Mouse (Mus musculus) heart, embryonic 15.5 days (tissue): ENCODE results near the gene Gm525. TPM values are rescaled to one million over a fixed set of nuclear protein-coding genes. Genes with fewer than 3 reads are reported as not detected.

Experiments
- ATAC-seq: fragments of 200-750 bp; cut with Nextera tagmentation; replicated peaks from 2 replicates; pipeline ENCODE4 v1.8.0; 2017; ENCODE audit warnings: low read depth, moderate TSS enrichment; ENCODE audit not compliant: insufficient number of reproducible peaks, insufficient read depth, low FRiP score
- H3K27ac ChIP-seq: fragments of 300-500 bp; sonication (generic); 2 replicates; pipeline ENCODE4 v1.5.1; 2015; ENCODE audit warnings: mild to moderate bottlenecking, inconsistent platforms
- H3K27me3 ChIP-seq: fragments of 300-500 bp; sonication (generic); 2 replicates; pipeline ENCODE4 v1.6.1; 2015; ENCODE audit warnings: inconsistent platforms
- H3K36me3 ChIP-seq: fragments of 300-500 bp; sonication (generic); 2 replicates; pipeline ENCODE4 v1.6.1; 2015; ENCODE audit warnings: mild to moderate bottlenecking, inconsistent platforms
- H3K4me1 ChIP-seq: fragments of 300-500 bp; sonication (generic); replicated peaks from 2 replicates; pipeline ENCODE4 v1.6.1; 2015; ENCODE audit warnings: inconsistent platforms
- H3K4me2 ChIP-seq: fragments of 300-500 bp; sonication (generic); 2 replicates; pipeline ENCODE4 v1.6.1; 2015; ENCODE audit warnings: inconsistent platforms, mild to moderate bottlenecking, moderate library complexity
- H3K4me3 ChIP-seq: fragments of 300-500 bp; sonication (generic); 2 replicates; pipeline ENCODE4 v1.5.1; 2015; ENCODE audit warnings: mild to moderate bottlenecking, inconsistent platforms
- H3K9ac ChIP-seq: fragments of 300-500 bp; sonication (generic); 2 replicates; pipeline ENCODE4 v1.6.1; 2015; ENCODE audit warnings: mild to moderate bottlenecking, inconsistent platforms
- H3K9me3 ChIP-seq: fragments of 300-500 bp; sonication (generic); replicated peaks from 2 replicates; pipeline ENCODE4 v1.6.1; 2016; ENCODE audit warnings: inconsistent platforms
- WGBS: fragments of 180-500 bp; shearing (Covaris S2); methylation state at CpG from one replicate; pipeline ENCODE4 v1.1.7; 2015; ENCODE audit warnings: mixed read lengths; 5-methylcytosine and 5-hydroxymethylcytosine counted together
- polyA plus RNA-seq: library from polyadenylated mRNA; unstranded; fragments of >200 nt; fragmentation: Nextera tagmentation; extraction: Ambion mirVana; gene quantifications from 2 replicates; pipeline ENCODE4 v1.2.1, GENCODE M21; 2015

Gene Gm525
- polyA plus RNA-seq, 1 experiment from 2014 or later = 1.1 TPM

DNA sequence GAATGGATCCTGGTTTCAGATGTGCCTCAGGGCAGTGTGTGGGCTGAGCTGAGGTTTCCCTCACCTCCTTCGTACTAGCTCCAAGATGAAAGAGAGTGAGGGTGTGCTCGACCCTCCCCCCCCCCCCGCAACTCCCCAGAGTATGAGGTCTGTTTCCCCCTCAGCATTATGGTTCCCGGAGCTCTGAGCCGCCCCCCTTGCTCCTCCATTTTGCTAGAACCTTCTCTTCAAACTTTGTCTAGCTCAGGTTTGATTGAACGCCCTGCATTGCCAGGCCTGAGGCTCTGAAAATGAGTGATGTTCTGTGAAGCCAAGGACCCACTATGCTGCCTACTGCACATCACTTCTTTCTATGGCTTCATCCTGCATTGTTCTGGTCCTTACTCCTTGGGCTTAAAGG, 25.3 kb downstream of the Gm525 start:
- no peak overlapping the region for H3K9ac ChIP-seq
- H3K4me2 ChIP-seq = no peak overlapping the region
- 69% methylated on average over 6 of the region's 6 CpGs for whole genome bisulfite sequencing
- peaks cover 15% of the 10 kb centered on the region for H3K4me1 ChIP-seq
- H3K27me3 ChIP-seq = no peaks in the 10 kb centered on the region
- H3K36me3 ChIP-seq = no peaks in the 10 kb centered on the region
- no peaks in the 10 kb centered on the region for H3K9me3 ChIP-seq
- H3K27ac ChIP-seq = no peak overlapping the region
- H3K4me3 ChIP-seq = no peak overlapping the region
- ATAC-seq = no peak

DNA sequence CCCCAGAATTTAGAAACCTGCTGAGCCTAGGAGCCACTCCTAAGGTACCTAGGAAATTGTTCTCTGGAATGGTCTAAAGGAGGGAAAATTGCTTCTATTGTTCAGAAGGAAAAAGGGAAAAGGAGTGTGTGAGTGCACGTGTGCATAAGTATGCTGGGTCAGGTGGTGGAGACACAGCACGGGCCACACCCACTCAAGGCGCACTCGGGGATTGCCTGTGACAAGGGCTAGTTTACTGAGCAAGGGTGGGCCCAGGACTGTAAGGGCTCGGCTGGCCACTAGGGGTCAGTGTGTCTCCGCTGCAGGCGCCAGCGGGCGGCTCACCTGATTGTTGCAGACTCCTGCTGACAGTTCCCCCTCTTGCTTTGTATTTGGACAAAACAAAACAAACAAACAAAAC, 26.8 kb downstream of the Gm525 start:
- H3K4me2 ChIP-seq = peak overlapping the region; percentile 77
- H3K27me3 ChIP-seq = no peaks in the 10 kb centered on the region
- H3K4me3 ChIP-seq = peak overlapping the region; percentile 47
- WGBS = under 1% methylated on average over 9 of the region's 9 CpGs
- peak overlapping the region; percentile 46; the same call in 1 of the 2 replicates for H3K9ac ChIP-seq
- H3K36me3 ChIP-seq = no peaks in the 10 kb centered on the region
- ATAC-seq = peak; percentile 71
- peak overlapping the region; percentile 56 for H3K27ac ChIP-seq
- peaks cover 15% of the 10 kb centered on the region for H3K4me1 ChIP-seq
- H3K9me3 ChIP-seq = no peaks in the 10 kb centered on the region

DNA sequence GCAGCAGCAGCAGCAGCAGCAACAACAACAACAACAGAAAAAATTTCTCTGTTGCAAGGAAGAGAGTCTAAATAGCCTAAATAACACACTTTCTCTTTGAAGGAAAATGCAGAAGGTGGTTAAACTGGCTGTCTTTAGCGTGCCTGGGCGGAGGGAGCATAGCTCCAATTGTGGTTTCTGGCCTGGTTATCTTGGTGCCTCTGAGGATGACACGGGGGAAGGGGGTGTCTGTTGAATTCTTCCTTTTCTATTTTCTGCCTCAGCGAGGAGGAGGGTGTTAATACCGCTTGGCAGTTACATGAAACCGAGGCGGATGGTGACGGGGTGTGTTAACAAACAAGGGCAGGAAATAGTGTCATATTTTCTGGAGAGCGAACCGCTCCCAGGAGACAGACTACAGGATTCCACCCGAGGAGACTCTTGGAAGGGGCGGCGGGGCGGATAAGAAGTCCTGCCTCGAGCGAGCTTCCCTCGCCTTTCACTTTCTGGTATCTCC, 27.2 kb downstream of the Gm525 start:
- WGBS = 9% methylated on average over 17 of the region's 17 CpGs
- Histone ChIP-seq H3K36me3 (no peaks in the 10 kb centered on the region), H3K4me1 (peaks cover 15% of the 10 kb centered on the region), H3K9ac (peak overlapping the region; percentile 46), H3K4me2 (peak overlapping the region; percentile 77), H3K4me3 (peak overlapping the region; percentile 47), H3K27ac (peak overlapping the region; percentile 56), H3K27me3 (no peaks in the 10 kb centered on the region), H3K9me3 (no peaks in the 10 kb centered on the region)
- 0 out of 2 replicates have a peak, but pooled peaks have one; percentile 30 for ATAC-seq

DNA sequence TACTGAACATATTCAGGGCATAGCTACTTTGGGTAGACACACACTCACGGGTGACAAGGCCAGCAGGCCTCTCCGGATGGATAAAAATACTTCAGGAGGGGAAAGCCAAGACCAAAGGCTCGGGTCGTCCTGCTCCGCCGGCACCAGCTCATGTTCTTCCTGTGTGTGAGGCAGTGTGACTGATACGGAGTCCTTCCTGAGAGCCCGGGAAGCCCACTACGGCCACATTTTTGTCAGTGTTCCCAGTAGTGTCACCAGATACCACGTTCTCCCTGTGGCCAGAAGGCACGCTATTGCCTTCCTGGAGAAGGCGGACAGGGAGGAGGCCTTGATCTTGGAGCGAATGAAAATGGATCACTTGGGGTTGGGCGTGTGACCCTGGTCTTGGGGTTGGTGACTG, 29.5 kb downstream of the Gm525 start:
- Histone ChIP-seq H3K4me1 (peaks cover 19% of the 10 kb centered on the region), H3K36me3 (no peaks in the 10 kb centered on the region), H3K4me3 (no peak overlapping the region), H3K27me3 (no peaks in the 10 kb centered on the region), H3K9me3 (no peaks in the 10 kb centered on the region), H3K9ac (no peak overlapping the region), H3K4me2 (no peak overlapping the region), H3K27ac (peak overlapping the region; percentile 7; the same call in 1 of the 2 replicates)
- WGBS = 53% methylated on average over 14 of the region's 14 CpGs
- no peak for ATAC-seq

DNA sequence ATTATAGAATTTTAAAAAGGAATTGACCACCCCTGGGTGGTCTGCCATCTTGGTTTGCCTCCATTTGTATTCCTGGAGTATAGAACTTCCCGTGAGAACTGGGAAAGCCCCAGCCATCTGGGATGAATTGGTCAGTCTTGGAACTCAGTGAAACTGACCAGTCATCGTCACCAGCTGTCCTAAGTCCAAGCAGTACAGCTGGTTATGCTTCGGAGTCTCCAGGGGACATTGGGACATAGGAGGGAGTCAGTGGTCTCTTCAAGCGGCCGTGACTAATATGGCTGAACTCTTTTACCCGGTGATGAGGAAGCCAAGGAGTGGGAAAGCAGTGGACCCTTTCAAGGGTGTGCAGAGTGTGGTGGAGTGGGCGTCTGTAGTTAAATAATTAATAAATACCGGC, 31.6 kb downstream of the Gm525 start:
- H3K4me2 ChIP-seq = no peak overlapping the region
- no peak overlapping the region for H3K9ac ChIP-seq
- peaks cover 24% of the 10 kb centered on the region for H3K4me1 ChIP-seq
- H3K36me3 ChIP-seq = no peaks in the 10 kb centered on the region
- WGBS = 92% methylated on average over 8 of the region's 8 CpGs
- no peak overlapping the region for H3K4me3 ChIP-seq
- H3K27me3 ChIP-seq = no peaks in the 10 kb centered on the region
- H3K9me3 ChIP-seq = no peaks in the 10 kb centered on the region
- no peak overlapping the region for H3K27ac ChIP-seq
- ATAC-seq = no peak

DNA sequence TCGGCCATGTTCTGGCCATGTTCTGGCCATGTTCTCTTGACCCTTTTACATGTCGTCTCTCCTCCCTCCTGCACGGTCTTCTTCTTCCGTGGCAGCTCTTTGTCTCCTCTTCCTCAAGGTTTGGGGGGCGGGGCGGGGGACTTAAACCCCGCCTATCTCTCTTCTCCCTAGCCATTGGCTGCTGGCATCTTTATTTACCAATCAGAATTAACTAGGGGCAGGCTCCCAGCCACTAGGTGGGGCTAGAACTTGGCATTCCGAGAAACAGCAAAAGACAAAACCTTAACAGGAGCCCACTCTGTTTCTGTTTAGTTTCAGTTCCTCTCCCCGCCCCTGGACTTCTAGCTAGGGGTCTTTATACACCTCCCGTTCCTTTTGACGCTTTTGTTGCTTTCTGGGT, 32.2 kb downstream of the Gm525 start:
- ATAC-seq = no peak
- Histone ChIP-seq H3K27ac (no peak overlapping the region), H3K27me3 (no peaks in the 10 kb centered on the region), H3K9ac (no peak overlapping the region), H3K9me3 (no peaks in the 10 kb centered on the region), H3K36me3 (no peaks in the 10 kb centered on the region), H3K4me1 (peaks cover 18% of the 10 kb centered on the region), H3K4me2 (no peak overlapping the region), H3K4me3 (no peak overlapping the region)
- 84% methylated on average over 11 of the region's 11 CpGs for WGBS

DNA sequence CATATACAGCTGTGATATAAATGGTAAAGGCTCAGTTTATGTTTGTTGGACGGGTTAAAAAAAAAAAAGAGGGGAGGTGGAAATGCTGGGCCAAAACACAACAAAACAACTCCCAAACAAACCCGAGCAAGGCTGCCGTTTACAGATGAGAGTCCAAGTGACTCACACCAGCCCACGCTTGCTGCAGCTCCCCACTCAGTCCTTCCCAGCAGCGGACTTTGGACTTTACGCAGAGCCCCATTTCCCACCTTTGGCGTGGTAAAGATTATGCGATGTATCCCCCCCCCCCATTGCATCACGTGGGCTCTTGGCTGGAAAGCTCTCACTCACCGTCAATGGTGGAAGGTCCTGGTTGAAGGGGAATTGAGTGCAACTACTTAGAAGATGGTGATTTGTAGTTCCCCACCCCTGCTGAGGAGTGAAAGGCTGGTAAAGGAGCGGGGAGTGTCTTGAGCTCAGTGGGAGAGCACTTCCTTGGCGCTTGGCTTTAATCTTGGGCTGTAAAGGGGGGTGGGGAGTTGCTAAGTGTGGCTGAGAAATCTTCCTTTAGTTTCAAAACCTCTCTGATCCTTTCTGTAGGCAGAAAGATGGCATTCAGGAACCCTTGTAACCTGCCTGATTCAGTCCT, 33.7 kb downstream of the Gm525 start:
- Histone ChIP-seq H3K36me3 (no peaks in the 10 kb centered on the region), H3K4me1 (peaks cover 15% of the 10 kb centered on the region), H3K9me3 (no peaks in the 10 kb centered on the region), H3K27me3 (no peaks in the 10 kb centered on the region), H3K27ac (no peak overlapping the region), H3K4me3 (no peak overlapping the region), H3K9ac (no peak overlapping the region), H3K4me2 (no peak overlapping the region)
- ATAC-seq = no peak
- 37% methylated on average over 12 of the region's 12 CpGs for WGBS

DNA sequence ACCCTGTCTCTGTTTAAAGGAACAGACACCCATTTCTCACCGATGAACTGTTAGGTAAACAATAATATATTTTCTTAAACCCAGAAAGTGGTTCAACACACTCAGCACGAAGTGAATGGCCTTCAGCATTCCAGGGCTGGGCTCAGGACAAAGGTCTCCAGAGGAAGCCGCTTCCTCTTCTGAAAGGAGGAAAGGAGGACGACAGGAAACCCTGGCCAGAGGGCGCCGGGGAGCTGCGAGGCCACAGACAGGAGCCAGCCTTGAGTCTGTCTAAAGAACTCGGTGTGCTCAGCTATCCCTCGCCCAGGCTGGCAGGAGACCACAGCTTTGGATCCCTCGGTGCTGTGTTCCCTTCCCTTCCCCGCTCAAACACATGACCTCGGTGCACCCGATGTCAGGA, 50.8 kb downstream of the Gm525 start:
- Histone ChIP-seq H3K4me3 (no peak overlapping the region), H3K36me3 (no peaks in the 10 kb centered on the region), H3K27ac (no peak overlapping the region), H3K4me2 (peak overlapping the region; percentile 25; the same call in 1 of the 2 replicates), H3K4me1 (peaks cover 3% of the 10 kb centered on the region; the same call in 1 of the 2 replicates), H3K9ac (no peak overlapping the region), H3K9me3 (no peaks in the 10 kb centered on the region), H3K27me3 (no peaks in the 10 kb centered on the region)
- ATAC-seq = no peak
- 15% methylated on average over 13 of the region's 13 CpGs for WGBS

DNA sequence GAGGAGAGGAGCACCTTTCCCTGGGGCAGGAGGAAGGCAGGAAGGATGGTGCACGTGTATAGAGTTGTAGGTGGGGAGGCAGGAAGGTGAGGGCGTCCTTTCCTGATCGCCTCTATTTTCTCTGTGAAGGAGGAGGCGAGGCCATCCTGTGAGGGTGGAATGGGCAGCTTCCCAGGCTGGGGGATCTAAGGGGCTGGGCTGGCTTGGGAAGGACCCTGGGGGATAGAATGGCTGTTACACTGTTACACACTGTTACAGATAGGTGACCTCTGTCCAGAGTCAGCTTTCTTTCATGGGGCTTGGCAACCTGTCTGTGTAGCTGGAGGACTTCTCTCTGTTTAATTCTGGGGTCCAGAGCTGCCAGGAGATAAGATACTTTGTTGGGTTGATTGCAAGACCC, 57.2 kb downstream of the Gm525 start:
- no peak overlapping the region for H3K27ac ChIP-seq
- H3K4me1 ChIP-seq = peaks cover 9% of the 10 kb centered on the region
- 76% methylated on average over 4 of the region's 4 CpGs for WGBS
- no peak overlapping the region for H3K9ac ChIP-seq
- no peak overlapping the region for H3K4me3 ChIP-seq
- H3K27me3 ChIP-seq = no peaks in the 10 kb centered on the region
- no peaks in the 10 kb centered on the region for H3K9me3 ChIP-seq
- no peak for ATAC-seq
- no peak overlapping the region for H3K4me2 ChIP-seq
- H3K36me3 ChIP-seq = no peaks in the 10 kb centered on the region

DNA sequence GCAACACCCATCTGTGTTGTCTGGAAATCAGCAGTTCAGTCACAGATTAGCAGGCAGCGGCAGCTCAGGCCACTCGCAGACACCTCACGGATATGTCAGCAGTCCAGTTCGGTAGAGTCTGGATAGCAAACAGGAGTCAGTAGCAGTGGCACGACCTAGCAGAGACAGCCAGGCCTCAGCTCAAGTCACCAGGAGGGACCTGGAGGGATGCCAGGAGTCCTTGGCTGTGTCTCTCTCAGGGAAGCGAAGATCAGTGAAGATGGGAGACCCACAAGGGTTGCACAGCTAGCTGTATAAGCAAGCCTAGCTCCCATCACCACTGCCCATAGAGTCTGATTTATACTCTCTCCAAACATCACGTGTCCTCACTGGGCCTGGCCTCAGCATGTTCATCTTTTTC, 58.8 kb downstream of the Gm525 start:
- Histone ChIP-seq H3K4me1 (peaks cover 9% of the 10 kb centered on the region), H3K9ac (no peak overlapping the region), H3K9me3 (no peaks in the 10 kb centered on the region), H3K27ac (no peak overlapping the region), H3K36me3 (no peaks in the 10 kb centered on the region), H3K4me2 (no peak overlapping the region), H3K4me3 (no peak overlapping the region), H3K27me3 (no peaks in the 10 kb centered on the region)
- WGBS = 36% methylated on average over 7 of the region's 7 CpGs
- ATAC-seq = no peak

DNA sequence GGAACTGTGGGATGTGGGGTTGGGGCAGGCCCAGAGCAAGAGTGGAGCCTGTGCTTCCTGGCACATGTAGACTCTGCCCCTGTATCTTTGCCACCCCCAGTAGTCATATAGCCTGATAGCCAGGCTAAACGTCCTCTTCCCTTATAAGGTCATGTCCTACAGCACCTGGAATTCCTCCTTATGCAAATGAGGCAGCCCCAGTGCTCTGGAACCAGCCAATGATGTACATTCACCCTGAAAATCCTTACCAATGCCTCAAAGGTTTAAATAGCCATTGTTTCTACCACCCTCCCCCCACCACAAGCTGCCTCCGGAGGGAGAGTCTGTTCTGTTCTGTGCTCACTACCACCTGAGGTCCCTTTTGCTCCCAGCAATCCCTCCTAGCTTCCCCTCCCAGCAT, 60.6 kb downstream of the Gm525 start:
- peaks cover 9% of the 10 kb centered on the region for H3K4me1 ChIP-seq
- no peak for ATAC-seq
- H3K4me3 ChIP-seq = no peak overlapping the region
- no peaks in the 10 kb centered on the region for H3K9me3 ChIP-seq
- H3K4me2 ChIP-seq = no peak overlapping the region
- no peaks in the 10 kb centered on the region for H3K27me3 ChIP-seq
- H3K27ac ChIP-seq = no peak overlapping the region
- no peak overlapping the region for H3K9ac ChIP-seq
- H3K36me3 ChIP-seq = no peaks in the 10 kb centered on the region
- 53% methylated on average over 2 of the region's 2 CpGs for WGBS

DNA sequence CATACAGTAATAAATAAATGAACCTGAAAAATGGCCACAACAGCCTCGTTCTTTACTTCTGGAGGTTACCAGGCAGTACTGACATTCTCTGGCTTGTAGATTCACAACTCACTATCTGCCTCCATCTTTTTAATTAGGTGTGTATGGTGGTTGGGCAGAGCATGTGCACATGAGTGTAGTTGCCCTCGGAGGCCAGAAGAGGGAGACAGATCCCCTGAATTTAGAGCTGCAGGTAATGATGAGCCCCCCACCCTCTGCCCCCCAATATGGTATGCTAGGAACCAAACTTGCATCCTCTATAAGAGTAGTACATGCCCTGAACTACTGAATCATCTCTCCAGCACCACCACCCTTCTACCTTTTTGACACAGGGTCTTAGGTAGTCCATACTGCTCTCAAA, 64.3 kb downstream of the Gm525 start:
- no peak for ATAC-seq
- 93% methylated on average over 2 of the region's 2 CpGs for WGBS
- H3K27me3 ChIP-seq = no peaks in the 10 kb centered on the region
- no peak overlapping the region for H3K4me3 ChIP-seq
- no peaks in the 10 kb centered on the region for H3K36me3 ChIP-seq
- H3K4me1 ChIP-seq = no peaks in the 10 kb centered on the region
- H3K4me2 ChIP-seq = no peak overlapping the region
- no peaks in the 10 kb centered on the region for H3K9me3 ChIP-seq
- H3K9ac ChIP-seq = no peak overlapping the region
- no peak overlapping the region for H3K27ac ChIP-seq
